Mouse (Mus musculus): Measurements from ENCODE around the gene Trp53.

Gene Trp53

DNA sequence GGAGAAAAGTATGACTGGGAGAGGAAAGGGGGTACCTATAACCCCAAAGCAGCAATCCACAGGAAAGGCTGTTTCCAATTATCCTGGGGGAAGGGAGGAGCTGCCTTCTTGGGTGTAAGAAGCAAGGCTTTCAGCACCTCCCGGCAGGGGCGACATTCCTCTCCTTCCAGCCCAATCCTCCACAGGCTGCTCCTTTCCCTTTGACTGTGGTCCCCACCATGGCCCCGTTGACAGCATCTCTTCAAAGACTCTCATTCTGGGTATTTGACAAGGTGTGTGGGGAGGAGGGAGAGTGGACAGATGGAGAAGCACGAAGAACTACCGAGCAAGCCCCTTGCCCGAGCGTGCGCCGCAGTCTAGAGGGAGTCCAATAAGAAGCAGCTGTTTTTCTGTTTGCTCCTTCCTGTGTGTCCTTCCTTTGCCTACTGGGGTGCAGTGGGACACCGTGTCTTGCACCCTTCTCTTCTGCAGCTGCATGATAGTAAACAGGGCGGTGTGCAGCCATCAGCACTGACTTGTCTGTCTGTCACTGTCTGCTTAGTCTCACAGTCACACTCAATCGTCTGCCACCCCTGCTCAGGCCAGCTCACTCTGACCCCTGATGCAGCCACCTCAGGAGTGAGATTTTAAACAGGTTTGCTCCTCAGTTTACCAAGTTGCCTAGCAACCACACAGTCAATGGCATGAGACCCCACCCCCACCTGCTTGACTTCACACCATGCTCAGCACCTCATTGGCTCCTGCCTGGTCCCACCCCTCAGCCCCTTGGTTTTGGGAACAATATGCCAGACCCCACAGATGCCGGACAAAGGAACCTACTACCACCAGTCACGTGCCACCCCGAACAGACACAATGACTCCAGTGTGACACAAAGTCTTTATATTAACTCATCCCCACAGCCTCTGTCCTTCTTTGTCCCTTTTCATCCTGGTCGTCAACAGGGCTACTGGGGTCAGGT lies 19.0 kb upstream of the Trp53 start:
- no peak for DNase-seq (ENCODE audit: low spot score in 2 of 2)

DNA sequence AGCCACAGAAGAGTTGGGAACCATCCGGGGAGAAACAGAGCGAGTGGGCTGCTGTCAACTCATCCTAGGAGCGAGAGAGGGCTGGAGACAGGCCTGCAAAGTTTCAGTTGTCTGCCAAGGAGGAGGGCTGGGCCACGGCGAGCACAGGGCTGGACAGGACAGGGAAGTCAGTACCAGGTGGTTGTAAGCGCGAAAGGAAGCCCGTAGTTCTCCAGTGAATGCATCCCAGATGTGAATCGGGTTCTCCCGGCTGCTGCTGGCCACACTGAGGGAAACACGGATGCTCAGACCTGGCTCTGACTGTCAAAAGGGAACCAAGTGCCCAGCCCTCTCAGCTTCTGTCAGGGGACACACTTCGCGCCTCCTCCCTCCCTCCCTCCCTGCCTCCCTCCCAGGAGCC lies 16.8 kb upstream of the Trp53 start:
- DNase-seq (ENCODE audit: low spot score in 2 of 2): no peak

- DNase-seq (ENCODE audit: low spot score in 2 of 2): no peak
These were observed 15.8 kb upstream of the Trp53 start for GRCm38 (mm10) chr11:69564391-69564790.

DNA sequence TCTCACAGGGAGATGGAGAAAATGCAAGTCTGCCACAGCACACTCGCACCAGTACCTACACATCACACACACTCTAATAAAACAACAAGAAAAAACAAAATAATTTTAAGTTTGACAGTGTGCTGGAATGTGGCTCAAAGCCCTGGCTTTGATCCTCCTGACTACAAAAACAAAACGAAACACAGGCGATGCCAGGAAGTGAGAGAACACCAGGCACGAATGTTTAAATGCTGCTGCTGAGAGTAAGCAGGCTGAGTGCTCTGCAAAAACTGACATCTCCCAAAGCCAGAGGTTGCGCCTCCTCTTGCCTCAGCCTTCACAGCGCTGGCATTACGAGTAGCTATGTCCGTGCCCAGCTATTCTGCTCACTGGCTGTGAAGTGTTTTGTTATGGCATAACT lies 15.0 kb upstream of the Trp53 start:
- DNase-seq (ENCODE audit: low spot score in 2 of 2): no peak

DNA sequence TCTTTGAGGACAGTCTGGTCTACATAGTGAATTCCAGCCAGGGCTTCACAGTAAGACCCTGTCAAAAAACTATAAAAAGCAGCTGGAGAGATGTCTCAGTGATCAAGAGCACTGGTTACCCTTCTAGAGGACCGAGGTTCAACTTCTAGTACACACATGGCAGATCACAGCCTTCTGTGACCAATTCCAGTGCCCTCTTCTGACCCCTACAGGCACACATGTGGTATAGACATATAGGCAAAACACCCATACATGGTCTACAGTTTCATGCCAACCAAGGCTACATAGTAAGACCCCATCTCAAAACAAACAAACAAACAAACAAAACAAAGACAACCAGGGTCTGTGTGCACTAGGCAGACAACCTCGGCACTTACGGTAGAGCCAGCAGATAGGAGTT lies 4.9 kb upstream of the Trp53 start:
- no peak for DNase-seq (ENCODE audit: low spot score in 2 of 2)

GRCm38 (mm10) chr11:69576307-69576706 lies 3.9 kb upstream of the Trp53 start:
- no peak for DNase-seq (ENCODE audit: low spot score in 2 of 2)

DNA sequence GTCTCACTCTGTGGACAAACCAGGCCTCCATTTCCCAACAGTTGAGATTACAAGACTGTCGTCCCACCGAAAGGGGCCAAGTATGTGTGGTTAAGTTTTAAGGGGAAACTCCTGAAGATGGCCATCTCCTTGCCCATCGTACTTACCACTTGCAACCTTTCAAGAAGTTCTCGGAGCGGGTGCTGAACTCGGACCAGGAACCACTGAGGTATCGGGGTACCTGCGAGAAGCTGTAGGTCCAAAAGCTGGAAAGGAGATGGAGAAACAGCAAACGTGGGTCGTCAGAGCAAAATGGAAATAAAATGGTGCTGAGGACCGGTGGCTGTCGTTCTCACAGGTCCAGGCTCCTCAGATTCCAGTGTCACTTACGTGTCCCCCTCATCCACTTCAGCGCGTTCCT lies 1.9 kb upstream of the Trp53 start:
- no peak for DNase-seq (ENCODE audit: low spot score in 2 of 2)

DNA sequence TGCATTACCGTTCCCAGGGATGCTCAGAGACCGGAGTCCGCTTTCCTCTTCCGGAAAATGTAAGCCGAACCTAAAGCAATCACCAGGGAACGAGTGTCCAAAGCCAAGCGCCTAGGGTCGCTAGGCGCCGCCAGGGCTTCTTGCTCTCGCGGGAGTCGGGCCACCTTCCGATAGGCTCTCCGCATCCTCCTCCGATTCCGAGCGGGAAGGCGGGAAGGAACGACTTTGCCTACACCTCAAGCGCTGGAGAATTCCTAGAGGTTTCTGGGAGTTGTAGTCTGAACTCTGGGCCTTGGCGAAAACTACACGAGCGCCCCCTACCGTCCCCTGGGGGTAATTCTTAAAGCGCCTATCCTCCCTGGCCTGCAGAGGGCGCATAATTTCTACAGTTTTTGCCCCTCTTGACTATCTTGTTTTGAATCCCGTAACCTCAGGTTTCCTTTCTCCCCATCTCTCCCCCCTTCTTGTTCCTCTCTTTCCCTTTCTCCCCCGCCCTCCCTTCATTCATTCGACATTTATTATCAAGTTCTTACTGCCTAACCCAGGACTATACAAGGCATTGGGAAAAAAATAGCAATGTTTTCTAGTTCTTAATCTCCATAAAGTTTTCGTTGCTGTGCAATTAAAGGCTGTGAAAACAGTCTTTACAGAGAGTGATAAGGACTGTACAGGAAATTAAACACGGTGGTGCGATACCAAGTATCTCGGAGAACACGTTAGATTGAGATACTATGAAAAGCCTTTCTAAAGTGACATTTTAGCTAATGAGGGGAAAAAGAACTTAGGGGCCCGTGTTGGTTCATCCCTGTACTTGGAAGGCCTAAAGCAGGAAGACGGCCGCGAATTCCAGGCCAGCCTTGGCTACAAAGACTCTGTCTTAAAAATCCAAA lies 786 bp upstream of the Trp53 start:
- DNase-seq (ENCODE audit: low spot score in 2 of 2): peak; percentile 94 to 97

- DNase-seq (ENCODE audit: low spot score in 2 of 2): no peak
These were observed 500 bp downstream of the Trp53 start for GRCm38 (mm10) chr11:69580572-69581146.

- peak; percentile 75 to 94 for DNase-seq (ENCODE audit: low spot score in 2 of 2)
These were observed 1.1 kb downstream of the Trp53 start for GRCm38 (mm10) chr11:69581147-69581688.

- no peak for DNase-seq (ENCODE audit: low spot score in 2 of 2)
These were observed 1.7 kb downstream of the Trp53 start for GRCm38 (mm10) chr11:69581814-69582213.

DNA sequence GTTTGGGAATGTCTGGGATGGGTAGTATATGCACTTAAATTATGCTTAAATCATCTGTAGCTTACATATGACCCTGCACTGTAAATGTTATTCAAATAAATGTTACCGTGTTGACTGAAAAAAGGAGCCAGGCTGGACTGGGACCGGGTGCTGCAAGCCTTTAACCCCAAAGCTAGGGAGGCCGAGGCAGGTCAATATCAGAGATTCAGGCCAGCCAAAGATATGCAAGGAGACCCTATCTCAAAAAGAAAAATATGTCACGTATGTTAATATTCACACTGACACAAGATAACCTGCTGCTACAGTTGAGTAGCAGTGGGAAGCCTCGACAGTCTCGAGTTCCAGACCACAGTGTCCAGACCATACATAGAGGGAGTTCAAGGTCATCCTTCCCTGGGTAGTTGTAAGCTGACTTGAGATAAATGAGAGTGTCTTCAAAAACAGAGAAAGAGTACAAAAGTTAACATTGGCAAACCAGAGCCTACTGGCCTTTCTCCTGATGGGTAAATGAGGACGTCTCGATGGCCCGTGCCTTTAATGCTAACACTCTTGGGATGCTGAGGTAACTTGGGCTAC lies 2.2 kb downstream of the Trp53 start:
- DNase-seq (ENCODE audit: low spot score in 2 of 2): no peak

- no peak for DNase-seq (ENCODE audit: low spot score in 2 of 2)
These were observed 3.8 kb downstream of the Trp53 start for GRCm38 (mm10) chr11:69584008-69584407.

GRCm38 (mm10) chr11:69584937-69585336 lies 4.8 kb downstream of the Trp53 start:
- DNase-seq (ENCODE audit: low spot score in 2 of 2): no peak

DNA sequence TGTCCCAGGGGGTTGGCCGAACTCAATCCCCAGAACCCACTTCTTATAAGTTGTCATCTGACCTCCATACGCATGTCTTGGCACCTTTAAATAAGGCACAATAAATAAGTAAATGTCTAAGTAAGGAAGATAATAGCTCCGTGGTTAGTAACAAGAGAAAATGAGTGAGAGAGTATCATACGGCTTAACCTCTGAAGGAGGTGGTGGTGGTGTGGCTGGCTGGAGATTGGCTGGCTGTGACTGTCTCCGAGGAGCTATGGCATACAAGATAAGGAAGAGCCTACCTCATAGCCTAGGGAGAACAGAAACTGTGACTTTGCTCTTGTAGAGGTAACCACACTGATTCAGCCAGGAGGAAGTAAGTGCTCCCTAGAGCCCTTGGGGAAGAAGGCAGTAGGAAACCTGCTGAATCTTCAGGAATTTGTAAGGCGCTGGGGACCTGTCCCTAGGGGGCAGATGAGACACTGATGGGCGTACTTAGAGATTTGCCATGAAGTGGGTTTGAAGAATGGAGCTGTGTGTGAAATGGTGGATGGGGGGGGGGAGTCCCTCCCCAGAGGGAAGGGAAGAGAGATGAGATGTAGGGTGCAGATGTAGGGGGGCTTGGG lies 5.7 kb downstream of the Trp53 start:
- DNase-seq (ENCODE audit: low spot score in 2 of 2): no peak

DNA sequence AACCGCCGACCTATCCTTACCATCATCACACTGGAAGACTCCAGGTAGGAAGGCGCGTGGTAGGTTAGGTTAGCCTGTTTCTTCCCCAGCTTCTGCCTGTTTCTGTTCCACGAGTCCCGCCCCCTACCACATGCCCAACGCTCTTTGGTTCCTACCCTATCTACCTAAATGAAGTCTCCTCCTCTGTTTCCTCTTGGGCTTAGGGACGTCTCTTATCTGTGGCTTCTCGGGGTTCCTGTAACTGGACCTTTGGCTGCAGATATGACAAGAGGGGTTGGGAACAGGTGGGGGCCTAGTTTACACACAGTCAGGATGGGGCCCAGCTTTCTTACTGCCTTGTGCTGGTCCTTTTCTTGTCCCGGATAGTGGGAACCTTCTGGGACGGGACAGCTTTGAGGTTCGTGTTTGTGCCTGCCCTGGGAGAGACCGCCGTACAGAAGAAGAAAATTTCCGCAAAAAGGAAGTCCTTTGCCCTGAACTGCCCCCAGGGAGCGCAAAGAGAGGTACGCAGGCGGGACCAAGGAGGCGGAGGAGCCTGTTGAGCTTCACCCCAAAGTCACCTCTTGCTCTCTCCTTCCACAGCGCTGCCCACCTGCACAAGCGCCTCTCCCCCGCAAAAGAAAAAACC lies 9.2 kb downstream of the Trp53 start:
- DNase-seq (ENCODE audit: low spot score in 2 of 2): no peak

GRCm38 (mm10) chr11:69590622-69591021 lies 10.5 kb downstream of the Trp53 start:
- DNase-seq (ENCODE audit: low spot score in 2 of 2): no peak

DNA sequence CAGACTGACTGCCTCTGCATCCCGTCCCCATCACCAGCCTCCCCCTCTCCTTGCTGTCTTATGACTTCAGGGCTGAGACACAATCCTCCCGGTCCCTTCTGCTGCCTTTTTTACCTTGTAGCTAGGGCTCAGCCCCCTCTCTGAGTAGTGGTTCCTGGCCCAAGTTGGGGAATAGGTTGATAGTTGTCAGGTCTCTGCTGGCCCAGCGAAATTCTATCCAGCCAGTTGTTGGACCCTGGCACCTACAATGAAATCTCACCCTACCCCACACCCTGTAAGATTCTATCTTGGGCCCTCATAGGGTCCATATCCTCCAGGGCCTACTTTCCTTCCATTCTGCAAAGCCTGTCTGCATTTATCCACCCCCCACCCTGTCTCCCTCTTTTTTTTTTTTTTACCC lies 11.3 kb downstream of the Trp53 start:
- no peak for DNase-seq (ENCODE audit: low spot score in 2 of 2)

DNA sequence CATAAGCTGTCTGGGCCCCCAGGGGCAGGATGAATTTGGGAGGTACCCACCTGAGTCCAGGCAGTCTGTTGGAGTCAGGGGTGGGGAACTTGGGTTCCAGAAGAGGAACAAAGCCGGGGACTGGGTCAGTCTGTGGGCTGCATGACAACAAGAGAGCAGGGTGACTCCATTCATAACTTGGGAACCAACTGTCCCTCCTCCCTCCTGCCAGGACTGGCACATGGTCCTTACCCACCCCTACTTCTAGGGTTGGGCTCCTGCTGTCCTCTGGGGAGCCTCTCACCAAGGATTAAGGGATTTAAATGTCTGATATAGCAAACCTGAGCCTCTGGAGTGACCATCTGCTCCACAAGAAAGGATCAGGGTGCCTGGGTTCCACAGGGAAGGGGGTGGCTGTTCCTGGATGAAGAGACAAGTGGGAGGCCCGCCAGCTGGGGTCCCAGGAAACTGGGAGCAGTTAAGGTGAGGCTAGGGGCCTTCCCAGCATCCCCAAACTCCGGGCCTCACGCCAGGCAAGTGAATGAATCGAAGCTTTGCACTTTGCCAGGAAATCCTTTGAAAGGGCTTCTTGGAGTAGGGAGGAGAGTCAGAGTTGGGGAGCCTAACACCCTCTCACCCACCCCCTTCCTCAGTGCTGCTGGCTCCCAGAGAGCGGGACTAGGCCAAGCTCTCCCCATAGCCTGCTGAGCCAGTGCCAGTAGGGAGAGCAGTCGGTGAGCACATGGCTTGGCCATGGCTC lies 11.9 kb downstream of the Trp53 start:
- DNase-seq (ENCODE audit: low spot score in 2 of 2): peak; percentile 50 to 62

DNA sequence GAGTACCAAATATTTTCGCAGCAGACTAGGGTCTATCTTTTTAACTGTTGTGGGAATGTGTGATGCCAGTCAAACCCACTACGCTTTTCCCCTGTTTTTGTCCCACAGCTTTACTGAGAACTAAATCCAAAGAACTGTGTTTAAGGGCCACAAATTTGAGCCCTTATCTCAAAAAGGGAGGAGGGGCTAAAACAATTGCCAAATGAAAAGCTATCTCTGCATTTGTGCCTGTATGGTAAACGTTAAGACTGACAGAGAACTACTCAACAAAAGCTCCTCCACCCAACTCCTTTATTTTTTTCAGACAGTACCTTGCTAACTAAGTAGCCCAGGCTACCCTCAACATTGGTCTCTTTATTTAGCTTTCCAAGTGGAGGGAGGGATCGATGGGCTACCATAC lies 12.6 kb downstream of the Trp53 start:
- DNase-seq (ENCODE audit: low spot score in 2 of 2): no peak
